Mouse (Mus musculus) Patski (cell line): ENCODE results near the gene Bnc1. TPM values are rescaled to one million over a fixed set of nuclear protein-coding genes. Genes with fewer than 3 reads are reported as not detected.

ENCODE experiments used
- ATAC-seq: fragments of 100-300 bp; one replicate; pipeline ENCODE4 v1.8.0; 2021
- CTCF ChIA-PET: fragments of 350-600 bp; sonication (Branson Sonifier 250); formaldehyde crosslinking; loops from one replicate; lab custom pipeline; 2022; ENCODE audit warnings: inconsistent platforms; lab: Charles Lee
- POLR2A ChIA-PET: fragments of 350-600 bp; sonication (Branson Sonifier 250); formaldehyde crosslinking; loops from one replicate; lab custom pipeline; 2022; ENCODE audit warnings: antibody characterized with exemption, inconsistent platforms; lab: Charles Lee
- DNase-seq: peaks from one replicate; pipeline ENCODE4 v3.0.0-alpha.2; 2011; ENCODE audit warnings: low read depth, low spot score
- H3K27me3 ChIP-seq: fragments of 371-371 bp; one replicate; pipeline ENCODE4 v1.5.1; 2021
- CTCF ChIP-seq: fragments of 100-300 bp; IDR thresholded peaks from one replicate; pipeline ENCODE4 v1.5.1; 2021
- in situ Hi-C: fragments of 300-500 bp; cut with MboI; formaldehyde crosslinking; loops from 3 replicates; pipeline ENCODE4 v1.11.1; 2018; ENCODE audit warnings: low pct_unique_long_range_greater_than_20kb, mixed read lengths
- polyA plus RNA-seq: library from polyadenylated mRNA; unstranded; gene quantifications from one replicate; pipeline ENCODE4 v1.2.3, GENCODE M21; 2021

The Bnc1 gene
- polyA plus RNA-seq, 1 experiment from 2014 or later = 0.13 TPM

DNA sequence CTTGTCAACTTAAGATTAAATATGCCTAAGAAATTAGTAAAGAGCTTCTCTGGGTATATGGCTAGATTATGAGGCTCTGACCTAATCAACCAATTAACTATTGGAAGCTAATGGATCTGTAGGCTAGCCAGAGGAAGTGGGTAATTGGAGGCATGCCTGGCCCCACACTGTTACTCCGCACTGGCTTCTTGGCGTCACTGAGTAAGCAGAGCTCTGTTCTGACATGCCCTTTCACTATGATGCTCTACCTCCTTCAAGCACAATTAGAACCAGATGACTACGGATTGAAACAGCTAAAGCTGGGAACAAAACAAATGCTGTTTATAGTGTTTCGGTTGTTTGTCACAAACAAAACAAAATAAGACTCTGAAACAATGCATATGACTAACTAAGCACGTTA, 73.8 kb downstream of the Bnc1 start:
- no peaks in the 10 kb centered on the region for H3K27me3 ChIP-seq
- DNase-seq (no peak), ATAC-seq (no peak)
- POLR2A ChIA-PET = no interaction called here
- in situ Hi-C loops = no loop called here
- no peak for TF ChIP-seq CTCF
- CTCF ChIA-PET = interaction anchor here (0.9 to 1.3 kb wide), 2 partner anchors 21 to 35 kb away, joined by 3 read pairs; no protein-coding TSS in a partner anchor

Other genes starting within 250 kb of the Bnc1 start
- gene Ramac, start 229.4 kb downstream of the Bnc1 start, polyA plus RNA-seq = 19.4 TPM
- 80.7 TPM for gene 3110040N11Rik, start 202.8 kb downstream of the Bnc1 start, polyA plus RNA-seq
- 64.7 TPM for gene Btbd1, start 162.9 kb downstream of the Bnc1 start, polyA plus RNA-seq
- gene Gm10160, start 136.5 kb downstream of the Bnc1 start, polyA plus RNA-seq = not detected
- gene Tm6sf1, start 133.3 kb downstream of the Bnc1 start, polyA plus RNA-seq = 3.8 TPM
- 19.5 TPM for gene Hdgfl3, start 57.8 kb downstream of the Bnc1 start, polyA plus RNA-seq
- gene Sh3gl3, start 181.5 kb upstream of the Bnc1 start, polyA plus RNA-seq = 4.8 TPM